34 mouse cellular contexts compared by ENCODE assay signal in genomic region chr8:70099276-70099675, GRCm38 (mm10). TPM values are rescaled to one million over a fixed set of nuclear protein-coding genes. Genes with fewer than 3 reads are reported as not detected.
DNase-seq lines count a peak whose midpoint lies in the region; ATAC-seq and TF ChIP-seq lines count a peak whose summit lies in the region.
"Had no signal": no experiment of that assay in that cellular context is flagged by ENCODE, and none has a peak within 500 bp of the region (broad histone marks: within the 10 kb centered on the region; RNA-seq: fewer than 3 reads in every experiment).

No protein-coding gene starts in this region.

- no peak overlapping the region for H3K9ac ChIP-seq in liver, postnatal 0 days (replicated peaks)
- H3K9ac ChIP-seq: embryonic facial prominence, embryonic 13.5 days; forebrain, embryonic 12.5 days; forebrain, embryonic 15.5 days; heart, embryonic 13.5 days; hindbrain, embryonic 14.5 days had no signal

- DNase-seq in frontal cortex, postnatal 25 days (ENCODE audit: low spot score in 2 of 2) = no peak
- DNase-seq in layer of hippocampus, adult 9-11 months = peak; percentile 63
- DNase-seq in layer of hippocampus, postnatal 25 days (ENCODE audit: extremely low spot score in 1 of 2, low spot score in 1 of 2) = no peak
- peak; percentile 76 for DNase-seq in brain, adult 2 months (ENCODE audit: low read depth, low spot score)
- DNase-seq in liver, postnatal 0 days = no peak
- DNase-seq: adrenal gland, postnatal 10 days; adrenal gland, postnatal 36 days; cerebellum, adult 11 months; cerebellum, adult 2 months; cerebellum, adult 9-11 months; cerebellum, postnatal 25 days; embryo, embryonic 11 days; gastrocnemius, postnatal 10 days; gastrocnemius, postnatal 36 days; heart, adult 2 months; heart, postnatal 14 days; heart, postnatal 4 days had no signal

- no peaks in the 10 kb centered on the region for H3K9me3 ChIP-seq in liver, postnatal 0 days (ENCODE audit: low read length)
- H3K9me3 ChIP-seq: embryonic facial prominence, embryonic 10.5 days; embryonic facial prominence, embryonic 13.5 days; forebrain, embryonic 15.5 days had no signal

- H3K4me3 ChIP-seq in liver, postnatal 0 days (ENCODE audit: low read depth, low read length) = no peak overlapping the region
- H3K4me3 ChIP-seq: embryonic facial prominence, embryonic 10.5 days; embryonic facial prominence, embryonic 13.5 days; erythroblast, embryonic 14.5 days; forebrain, embryonic 12.5 days; forebrain, embryonic 15.5 days; heart, adult 2 months; heart, embryonic 10.5 days; heart, embryonic 13.5 days had no signal

- no peak overlapping the region for H3K4me2 ChIP-seq in liver, postnatal 0 days (ENCODE audit: low read depth, low read length)
- H3K4me2 ChIP-seq: embryonic facial prominence, embryonic 13.5 days; forebrain, embryonic 12.5 days; forebrain, embryonic 15.5 days; heart, embryonic 13.5 days; hindbrain, embryonic 14.5 days had no signal

- no peak for TF ChIP-seq CTCF in liver, postnatal 0 days (IDR thresholded peaks at IDR 0.05; ENCODE audit: low read depth)

- H3K27me3 ChIP-seq in liver, postnatal 0 days (ENCODE audit: insufficient read depth, low read length) = 0 out of 2 replicates have a peak, but pooled peaks cover 5% of the 10 kb centered on the region
- H3K27me3 ChIP-seq: forebrain, embryonic 12.5 days; forebrain, embryonic 15.5 days had no signal

- no peak for TF ChIP-seq EP300 in liver, postnatal 0 days (IDR thresholded peaks at IDR 0.05; ENCODE audit: low read depth)

- no peaks in the 10 kb centered on the region for H3K36me3 ChIP-seq in liver, postnatal 0 days (replicated peaks; ENCODE audit: insufficient read depth, low read length)
- H3K36me3 ChIP-seq: embryonic facial prominence, embryonic 13.5 days; heart, embryonic 10.5 days; heart, embryonic 13.5 days had no signal

- WGBS in liver, postnatal 0 days (ENCODE audit: insufficient replicate concordance) = 63% methylated on average over 8 of the region's 8 CpGs

- no peaks in the 10 kb centered on the region for H3K4me1 ChIP-seq in liver, postnatal 0 days (ENCODE audit: insufficient read depth)
- H3K4me1 ChIP-seq: embryonic facial prominence, embryonic 10.5 days; embryonic facial prominence, embryonic 13.5 days; forebrain, embryonic 12.5 days; forebrain, embryonic 15.5 days; heart, embryonic 10.5 days; heart, embryonic 13.5 days had no signal

- H3K27ac ChIP-seq in liver, postnatal 0 days (ENCODE audit: low read depth) = no peak overlapping the region
- H3K27ac ChIP-seq: embryonic facial prominence, embryonic 10.5 days; embryonic facial prominence, embryonic 13.5 days; forebrain, embryonic 12.5 days; forebrain, embryonic 15.5 days; heart, adult 2 months; heart, embryonic 10.5 days; heart, embryonic 13.5 days; hindbrain, embryonic 14.5 days; hindbrain, postnatal 0 days had no signal

- ATAC-seq in frontal cortex, adult (ENCODE audit: low TSS enrichment) = peak; percentile 62
- no peak for ATAC-seq in liver, postnatal 0 days
- ATAC-seq: activated CD4-positive, CD25-positive, alpha-beta regulatory T cell, adult 4 months; forebrain, embryonic 15.5 days; hindbrain, postnatal 0 days; inflammation-experienced regulatory T-cells, adult 6 months had no signal

RNA-seq across cellular contexts. Expression of gene Hapln4, which starts 16.0 kb away (rescaled TPM):
- 10 to 100 TPM; 68.2 to 77.5 TPM for total RNA-seq in layer of hippocampus, postnatal 25 days (2021)
- polyA plus RNA-seq in liver, postnatal 0 days (2015; fragmentation: Nextera tagmentation; extraction: Ambion mirVana) = 0.02 TPM in 1 of 2 replicates, not detected in the other
- total RNA-seq: common myeloid progenitor, adult 5-6 weeks; gastrocnemius, adult 18-20 months; granulocyte monocyte progenitor cell, adult 5-6 weeks; heart, postnatal 14 days; heart, postnatal 4 days had no signal
- polyA plus RNA-seq: activated CD4-positive, CD25-positive, alpha-beta regulatory T cell, adult 4 months; erythroblast, embryonic 14.5 days; heart, embryonic 16.5 days; hindbrain, embryonic 11.5 days; inflammation-experienced regulatory T-cells, adult 6 months had no signal

RNA-seq across cellular contexts. Expression of gene Ncan, which starts 21.4 kb away (rescaled TPM):
- total RNA-seq in layer of hippocampus, postnatal 25 days (2021) = 100 to 1,000 TPM; 188 to 207 TPM
- polyA plus RNA-seq in liver, postnatal 0 days (2015; fragmentation: Nextera tagmentation; extraction: Ambion mirVana) = not detected in 2 replicates
- total RNA-seq: common myeloid progenitor, adult 5-6 weeks; gastrocnemius, adult 18-20 months; gastrocnemius, postnatal 36 days; granulocyte monocyte progenitor cell, adult 5-6 weeks had no signal
- polyA plus RNA-seq: activated CD4-positive, CD25-positive, alpha-beta regulatory T cell, adult 4 months; erythroblast, embryonic 14.5 days; inflammation-experienced regulatory T-cells, adult 6 months had no signal

RNA-seq across cellular contexts. Expression of gene Tm6sf2, which starts 26.6 kb away (rescaled TPM):
- total RNA-seq in layer of hippocampus, postnatal 25 days (2021) = 1 to 10 TPM; 2.9 to 4.9 TPM
- polyA plus RNA-seq in liver, postnatal 0 days (2015; fragmentation: Nextera tagmentation; extraction: Ambion mirVana) = 32.5 and 38.7 TPM in 2 replicates
- total RNA-seq: common myeloid progenitor, adult 5-6 weeks; gastrocnemius, postnatal 10 days; granulocyte monocyte progenitor cell, adult 5-6 weeks; hindbrain, postnatal 0 days had no signal
- polyA plus RNA-seq: erythroblast, embryonic 14.5 days had no signal

RNA-seq across cellular contexts. Expression of gene Nr2c2ap, which starts 31.9 kb away (rescaled TPM):
- 10 to 100 TPM; 25.5 to 29.8 TPM for total RNA-seq in layer of hippocampus, postnatal 25 days (2021)
- 13.5 and 14.9 TPM in 2 replicates for polyA plus RNA-seq in liver, postnatal 0 days (2015; fragmentation: Nextera tagmentation; extraction: Ambion mirVana)

RNA-seq across cellular contexts. Expression of gene Rfxank, which starts 39.7 kb away (rescaled TPM):
- total RNA-seq in layer of hippocampus, postnatal 25 days (2021) = 10 to 100 TPM; 11.8 to 12.0 TPM
- 3.6 TPM in 2 replicates for polyA plus RNA-seq in liver, postnatal 0 days (2015; fragmentation: Nextera tagmentation; extraction: Ambion mirVana)

Comparison
In these comparisons a context has a peak if more than half of its experiments do, and no peak if none do; other contexts are left out.
1. DNase-seq: peak in layer of hippocampus, adult 9-11 months (single experiment) and brain, adult 2 months (single experiment); none in frontal cortex, postnatal 25 days (0 of 2), layer of hippocampus, postnatal 25 days (0 of 2) and liver, postnatal 0 days (single experiment).